Mouse (Mus musculus): ENCODE results near the gene Cgnl1. TPM values are rescaled to one million over a fixed set of nuclear protein-coding genes. Genes with fewer than 3 reads are reported as not detected.
"Not testable (repeated sequence)": the region's sequence is repeated elsewhere in the genome, so short reads cannot be mapped to it uniquely, and the experiment has no call there.

Cgnl1 gene
- total RNA-seq, 2 experiments from 2014 or later: 6.6 to 12.2 TPM

- no peak for DNase-seq
Measured at GRCm38 (mm10) chr9:71622593-71622992, 148.8 kb downstream of the Cgnl1 start.

- no peak for DNase-seq
Measured at GRCm38 (mm10) chr9:71621968-71622367, 149.4 kb downstream of the Cgnl1 start.

- DNase-seq: not testable (repeated sequence)
Measured at GRCm38 (mm10) chr9:71620116-71620515, 151.3 kb downstream of the Cgnl1 start.

DNA sequence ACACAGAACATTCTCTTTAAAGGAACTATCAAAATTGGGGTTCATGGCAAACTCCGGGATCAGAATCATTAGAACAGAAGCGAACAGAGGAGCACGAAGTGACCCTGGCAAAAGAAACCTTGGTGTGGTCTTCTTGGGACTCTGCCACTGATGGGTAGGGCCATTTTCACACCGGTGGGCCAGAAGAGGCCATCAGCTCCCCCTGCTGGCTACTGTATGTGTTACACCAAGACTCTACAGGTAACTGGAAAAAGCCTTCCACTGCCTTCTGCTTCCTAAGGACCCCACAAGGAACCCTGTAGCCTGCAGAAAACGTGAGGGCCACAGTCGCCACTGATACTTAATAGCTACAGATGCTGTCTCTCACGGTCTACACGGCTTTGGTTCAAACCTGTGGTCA is 154.0 kb downstream of the Cgnl1 start:
- no peak for DNase-seq

DNA sequence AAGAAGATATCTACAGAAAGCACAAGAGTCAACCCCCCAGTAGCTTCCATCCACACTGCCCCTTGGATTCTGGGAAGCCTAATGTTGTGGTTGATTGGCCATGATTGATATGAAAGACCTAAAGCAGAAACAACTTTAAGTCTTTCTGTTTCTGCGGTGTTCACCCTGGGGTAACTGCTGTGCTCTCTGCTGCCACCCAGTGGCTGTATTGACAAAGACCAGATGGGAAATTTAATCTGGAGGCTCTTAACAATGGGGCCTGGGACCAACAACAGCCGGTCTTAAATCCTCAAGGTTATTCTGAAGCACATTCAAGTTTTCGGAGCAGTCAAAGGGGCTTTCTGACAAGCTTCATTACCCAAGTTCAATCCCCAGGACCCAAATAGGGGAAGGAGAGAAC is 155.2 kb downstream of the Cgnl1 start:
- peak; percentile 45 for DNase-seq

GRCm38 (mm10) chr9:71614643-71615042 is 156.8 kb downstream of the Cgnl1 start:
- DNase-seq: no peak

DNA sequence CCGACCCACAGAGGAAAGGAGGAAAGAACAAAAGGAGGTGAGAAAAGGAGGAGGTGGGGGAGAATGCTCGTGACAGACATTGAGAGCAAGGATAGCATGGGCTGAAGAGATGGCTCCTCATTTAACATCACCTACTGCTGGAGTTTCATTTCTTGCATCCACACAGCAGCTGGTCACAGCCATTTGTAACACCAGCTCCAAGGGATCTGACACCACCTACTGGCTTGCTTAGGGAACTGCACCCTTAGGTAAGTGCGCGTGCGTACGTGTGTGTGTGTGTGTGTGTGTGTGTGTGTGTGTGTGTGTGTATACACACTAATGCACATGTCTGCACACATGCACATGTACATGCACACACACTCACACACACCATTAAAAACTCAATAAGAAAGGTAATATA is 158.4 kb downstream of the Cgnl1 start:
- no peak for DNase-seq

GRCm38 (mm10) chr9:71611876-71612275 is 159.5 kb downstream of the Cgnl1 start:
- DNase-seq: no peak

DNA sequence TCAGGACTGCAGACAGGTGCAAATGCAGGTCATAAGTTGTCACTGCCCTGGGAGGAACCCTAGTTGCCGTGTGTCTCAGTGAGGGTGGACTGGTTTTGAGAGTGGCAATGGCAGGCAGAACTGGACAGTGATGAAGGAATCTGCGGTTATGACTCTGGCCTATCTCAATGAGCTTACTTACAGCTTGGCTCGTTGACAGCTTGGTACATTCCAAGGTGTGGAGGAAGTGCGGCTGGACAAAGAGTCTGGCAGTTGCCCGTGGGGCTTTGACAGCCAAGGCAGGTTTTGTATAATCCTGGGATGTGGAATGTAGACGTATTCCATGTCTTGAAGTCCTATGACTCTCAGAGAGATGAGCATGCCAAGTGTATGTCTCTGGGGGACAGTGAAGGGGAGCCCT is 162.4 kb downstream of the Cgnl1 start:
- no peak for DNase-seq

- no peak for DNase-seq
Measured at GRCm38 (mm10) chr9:71606296-71607057, 164.9 kb downstream of the Cgnl1 start.

- no peak for DNase-seq
Measured at GRCm38 (mm10) chr9:71604914-71605635, 166.3 kb downstream of the Cgnl1 start.

DNA sequence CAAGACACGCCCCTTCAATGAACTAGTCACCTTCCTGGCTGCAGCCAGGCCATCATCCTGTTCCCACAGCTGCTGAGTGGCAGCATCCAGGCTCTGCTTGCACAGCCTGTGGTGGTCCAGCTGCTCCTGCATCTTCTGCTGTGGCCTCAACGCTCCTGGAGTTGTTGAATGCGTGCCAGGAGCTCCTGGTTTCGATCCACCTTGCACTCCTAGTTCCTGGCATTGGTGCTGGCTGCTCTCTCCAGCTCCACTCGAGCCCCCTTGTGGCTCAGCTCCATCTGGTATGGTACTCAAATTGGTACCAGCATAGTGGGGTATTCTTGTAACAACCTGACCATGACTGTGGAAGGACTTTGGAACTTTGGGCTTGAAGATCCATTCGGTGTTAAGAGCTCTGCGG is 171.5 kb downstream of the Cgnl1 start:
- no peak for DNase-seq

DNA sequence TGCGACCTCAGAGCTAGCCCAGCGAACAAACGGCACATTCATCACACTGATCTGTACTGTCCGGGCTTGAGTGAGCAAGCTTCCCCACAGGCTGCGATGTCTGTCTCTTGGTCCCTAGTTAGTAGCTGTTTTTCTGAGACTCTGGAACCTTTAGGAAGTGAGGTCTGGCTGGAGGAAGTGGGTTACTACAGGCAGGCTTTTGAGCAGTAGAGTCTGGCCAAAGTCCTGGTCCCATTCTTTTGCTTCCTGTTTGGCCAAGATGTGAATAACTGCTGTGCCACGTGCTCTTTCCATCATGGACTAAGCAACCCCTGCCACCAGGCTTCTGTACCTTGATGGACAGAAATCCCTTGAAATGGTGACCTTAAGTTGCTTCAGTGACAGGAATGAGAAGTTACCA is 174.5 kb downstream of the Cgnl1 start:
- DNase-seq: no peak

DNA sequence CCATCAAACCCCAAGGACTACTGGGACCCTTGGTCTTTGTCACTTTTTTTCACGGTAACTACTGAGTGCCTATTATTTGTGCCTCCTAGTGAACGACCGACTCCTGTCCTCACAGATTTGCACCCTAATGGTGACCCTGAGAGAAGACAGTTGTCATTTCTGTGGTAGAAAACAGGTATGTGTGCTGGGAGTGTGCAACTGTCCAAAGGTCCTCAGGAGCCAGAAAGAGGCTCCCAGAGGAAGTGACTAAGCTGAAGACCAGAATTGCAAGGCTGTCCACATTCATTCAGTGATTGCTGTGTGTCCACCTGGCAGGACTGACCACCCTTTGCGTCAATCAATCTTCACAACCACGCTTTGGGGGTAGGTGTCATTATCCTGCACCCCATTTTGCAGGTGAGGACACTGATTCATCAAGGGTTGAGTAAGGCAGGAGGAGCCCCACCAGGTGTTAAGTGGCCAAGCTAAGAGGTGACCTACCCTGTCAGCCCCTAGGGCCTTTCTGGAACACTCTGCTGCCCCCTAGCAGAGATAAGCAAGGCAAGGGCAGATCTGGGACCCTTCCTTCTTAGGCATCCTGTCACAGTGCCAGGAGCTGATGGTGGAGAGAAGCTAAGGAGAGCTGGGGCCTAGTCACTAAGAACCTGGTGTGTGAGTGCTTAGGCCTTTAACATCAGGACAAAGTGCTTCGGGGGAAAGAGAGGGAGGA is 178.7 kb downstream of the Cgnl1 start:
- DNase-seq: no peak

GRCm38 (mm10) chr9:71591938-71592548 is 179.4 kb downstream of the Cgnl1 start, which contains the start of gene Myzap:
Gene Myzap, minus strand, starts transcription at chr9:71592360.
- DNase-seq: peak; percentile 91

- no peak for DNase-seq
Measured at GRCm38 (mm10) chr9:71591106-71591505, 180.3 kb downstream of the Cgnl1 start.

DNA sequence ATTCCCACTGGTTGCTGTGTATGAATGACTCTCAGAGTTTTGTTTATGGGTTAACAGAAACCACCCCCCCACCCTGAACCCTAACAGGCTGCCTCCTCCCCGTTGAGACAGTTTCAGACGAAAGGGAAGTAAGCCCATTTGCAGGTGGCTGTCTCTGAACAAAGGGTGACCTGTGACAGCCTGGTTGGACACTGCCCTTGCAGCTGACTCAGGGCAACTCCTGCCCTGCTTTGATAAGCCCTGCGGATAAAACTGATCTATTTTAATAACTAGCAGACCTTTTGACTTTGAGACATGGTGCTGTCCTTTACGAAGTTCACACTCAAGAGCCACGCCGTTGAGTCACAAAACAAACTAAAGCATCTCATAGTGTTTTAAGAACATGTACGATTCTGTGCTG is 181.6 kb downstream of the Cgnl1 start:
- no peak for DNase-seq

GRCm38 (mm10) chr9:71588930-71589592 is 182.3 kb downstream of the Cgnl1 start:
- DNase-seq: no peak

GRCm38 (mm10) chr9:71586408-71586807 is 185.0 kb downstream of the Cgnl1 start:
- no peak for DNase-seq

- no peak for DNase-seq
Measured at GRCm38 (mm10) chr9:71582771-71583170, 188.6 kb downstream of the Cgnl1 start.

- DNase-seq: peak; percentile 57
Measured at GRCm38 (mm10) chr9:71578896-71579564, 192.4 kb downstream of the Cgnl1 start.
